Comparison of ENCODE assay signal across 18 mouse cellular contexts in genomic region chr4:94689804-94690203, GRCm38 (mm10). TPM values are rescaled to one million over a fixed set of nuclear protein-coding genes. Genes with fewer than 3 reads are reported as not detected.
"Had no signal": no experiment of that assay in that cellular context is flagged by ENCODE, and none has a peak within 500 bp of the region (broad histone marks: within the 10 kb centered on the region; RNA-seq: fewer than 3 reads in every experiment).

No protein-coding gene starts in this region.

RNA-seq across cellular contexts. Expression of gene Lrrc19, which starts 39.9 kb away (rescaled TPM):
- total RNA-seq: heart, postnatal 10 days; heart, postnatal 14 days; heart, postnatal 25 days; heart, postnatal 36 days; heart, postnatal 4 days; hematopoietic stem cell, adult 5-6 weeks; hindbrain, postnatal 0 days; layer of hippocampus, adult 18-20 months; layer of hippocampus, adult 2 months; layer of hippocampus, adult 8-10 months; layer of hippocampus, postnatal 10 days; layer of hippocampus, postnatal 14 days; layer of hippocampus, postnatal 25 days; layer of hippocampus, postnatal 36 days; left cerebral cortex, adult 18-20 months; left cerebral cortex, adult 2 months; left cerebral cortex, adult 8-10 months had no signal

RNA-seq across cellular contexts. Expression of gene Tek, which starts 49.3 kb away (rescaled TPM):
- polyA plus RNA-seq: inflammation-experienced regulatory T-cells, adult 6 months had no signal
